Mouse (Mus musculus): ENCODE measurements around the gene Clasp2. TPM values are rescaled to one million over a fixed set of nuclear protein-coding genes. Genes with fewer than 3 reads are reported as not detected.

Clasp2 gene
- polyA plus RNA-seq, 1 experiment, result 24.5 TPM

DNA sequence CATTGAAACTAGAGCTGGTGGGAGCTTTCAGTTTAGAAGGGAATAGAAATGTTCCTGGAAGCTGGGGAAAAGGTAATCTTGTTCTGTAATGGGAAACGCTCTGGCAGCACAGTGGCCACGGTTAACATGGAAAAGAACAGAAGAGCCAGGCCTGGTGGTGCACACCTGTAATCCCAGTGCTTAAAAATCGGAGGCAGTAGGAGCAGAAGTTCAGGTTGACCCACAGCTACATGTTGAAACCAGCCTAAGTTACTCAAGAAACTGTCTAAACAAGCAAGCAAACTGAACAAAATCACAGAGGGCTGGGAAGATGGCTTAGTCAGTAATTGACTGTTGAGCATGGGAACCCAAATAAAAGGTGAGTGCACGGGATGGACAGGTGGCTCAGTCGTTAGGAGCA lies 183.6 kb downstream of the Clasp2 start:
- no peak overlapping the region for H3K27ac ChIP-seq (replicated peaks; ENCODE audit: low read depth, low read length)
- no peak overlapping the region for H3K4me3 ChIP-seq (ENCODE audit: insufficient read depth, low read depth, low read length)
- peaks cover under 1% of the 10 kb centered on the region; the same call in 1 of the 2 replicates for H3K4me1 ChIP-seq (ENCODE audit: control insufficient read depth, insufficient read depth, insufficient read length, low read length)

GRCm38 (mm10) chr9:113928591-113928990 lies 187.3 kb downstream of the Clasp2 start:
- Histone ChIP-seq H3K27ac (replicated peaks; ENCODE audit: low read depth, low read length) (0 out of 2 replicates have a peak overlapping the region, but pooled peaks have one; percentile 50), H3K4me1 (ENCODE audit: control insufficient read depth, insufficient read depth, insufficient read length, low read length) (peaks cover 9% of the 10 kb centered on the region), H3K4me3 (ENCODE audit: insufficient read depth, low read depth, low read length) (no peak overlapping the region)

DNA sequence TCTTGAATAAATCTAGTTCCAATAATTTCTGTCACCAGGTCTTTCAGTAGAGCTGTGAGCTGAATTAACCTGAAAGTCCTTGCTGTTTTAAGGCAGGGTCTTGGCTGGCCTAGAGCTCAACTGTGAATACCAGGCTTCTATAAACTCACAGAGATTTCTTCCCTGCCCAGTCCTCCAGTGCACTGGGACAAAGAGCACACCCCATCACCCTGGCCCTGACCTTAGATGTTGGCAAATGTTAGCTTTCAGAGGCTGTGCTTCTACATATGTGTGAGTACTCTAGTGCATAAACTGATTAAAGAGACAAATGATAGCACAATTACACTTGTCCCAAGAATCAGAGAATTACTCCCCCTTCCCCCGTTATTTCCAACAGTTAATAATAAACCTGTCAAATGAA lies 188.4 kb downstream of the Clasp2 start:
- Histone ChIP-seq H3K4me3 (ENCODE audit: insufficient read depth, low read depth, low read length) (no peak overlapping the region), H3K27ac (replicated peaks; ENCODE audit: low read depth, low read length) (peak overlapping the region; percentile 93), H3K4me1 (ENCODE audit: control insufficient read depth, insufficient read depth, insufficient read length, low read length) (peaks cover 11% of the 10 kb centered on the region)

DNA sequence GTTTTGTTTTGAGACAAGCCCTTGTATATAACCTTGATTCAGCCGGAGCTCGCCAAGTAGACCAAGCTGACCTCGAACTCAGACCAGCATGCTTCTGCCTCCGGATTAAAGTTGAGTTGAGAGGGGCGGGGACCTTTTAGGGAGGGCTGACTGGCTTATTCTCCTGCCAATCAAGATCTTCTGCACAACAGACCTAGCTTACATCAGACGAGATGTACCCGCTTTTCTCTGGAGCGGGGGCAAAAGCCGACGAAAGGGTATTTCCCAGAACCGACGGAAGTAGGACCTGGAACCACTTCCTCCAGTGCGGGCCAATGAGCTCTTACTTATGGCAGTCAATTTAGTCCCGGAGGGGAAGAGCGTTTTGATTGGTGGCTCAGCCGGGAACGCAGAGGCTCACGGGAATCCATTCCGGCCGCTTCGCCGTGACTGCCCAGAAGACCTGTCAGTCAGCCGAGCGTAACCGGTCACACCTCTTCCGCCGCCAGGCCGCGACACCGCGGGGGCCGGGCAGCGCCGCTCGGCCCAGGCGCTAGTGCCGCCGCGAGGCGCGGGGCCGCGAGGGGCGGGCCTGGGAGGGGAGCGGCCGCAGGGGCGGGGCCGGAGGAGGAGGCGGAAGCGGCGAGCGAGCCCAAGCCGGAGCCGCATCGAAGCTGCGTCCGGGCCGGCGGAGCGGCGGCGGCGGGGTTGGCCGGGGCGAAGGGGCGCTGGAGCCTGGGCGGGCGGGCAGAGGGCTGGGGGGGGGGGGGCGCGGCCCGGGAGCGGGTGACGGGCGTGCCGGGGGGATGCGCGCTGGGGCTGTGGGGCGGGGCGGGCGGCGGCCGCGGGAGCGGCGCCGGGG lies 189.5 kb downstream of the Clasp2 start, which contains the start of gene Ubp1:
Gene Ubp1 (plus strand): TSS at position 401 of the 841 bp plus-strand sequence.
- peak within 1 kb of the TSS; percentile 97 for H3K4me3 ChIP-seq (ENCODE audit: insufficient read depth, low read depth, low read length)
- peak within 1 kb of the TSS; percentile 93 for H3K27ac ChIP-seq (replicated peaks; ENCODE audit: low read depth, low read length)
- peaks cover 11% of the 10 kb centered on the region for H3K4me1 ChIP-seq (ENCODE audit: control insufficient read depth, insufficient read depth, insufficient read length, low read length)

GRCm38 (mm10) chr9:113931375-113932099 lies 190.3 kb downstream of the Clasp2 start:
- H3K27ac ChIP-seq (replicated peaks; ENCODE audit: low read depth, low read length), result peak overlapping the region; percentile 73
- peaks cover 11% of the 10 kb centered on the region for H3K4me1 ChIP-seq (ENCODE audit: control insufficient read depth, insufficient read depth, insufficient read length, low read length)
- peak overlapping the region; percentile 97 for H3K4me3 ChIP-seq (ENCODE audit: insufficient read depth, low read depth, low read length)

- Histone ChIP-seq H3K4me3 (ENCODE audit: insufficient read depth, low read depth, low read length) (peak overlapping the region; percentile 97), H3K27ac (replicated peaks; ENCODE audit: low read depth, low read length) (peak overlapping the region; percentile 73), H3K4me1 (ENCODE audit: control insufficient read depth, insufficient read depth, insufficient read length, low read length) (peaks cover 11% of the 10 kb centered on the region)
Observed at GRCm38 (mm10) chr9:113932100-113932470, 190.8 kb downstream of the Clasp2 start.

- peaks cover 11% of the 10 kb centered on the region for H3K4me1 ChIP-seq (ENCODE audit: control insufficient read depth, insufficient read depth, insufficient read length, low read length)
- H3K4me3 ChIP-seq (ENCODE audit: insufficient read depth, low read depth, low read length), result peak overlapping the region; percentile 97
- H3K27ac ChIP-seq (replicated peaks; ENCODE audit: low read depth, low read length), result peak overlapping the region; percentile 73
Observed at GRCm38 (mm10) chr9:113932501-113932900, 191.2 kb downstream of the Clasp2 start.

DNA sequence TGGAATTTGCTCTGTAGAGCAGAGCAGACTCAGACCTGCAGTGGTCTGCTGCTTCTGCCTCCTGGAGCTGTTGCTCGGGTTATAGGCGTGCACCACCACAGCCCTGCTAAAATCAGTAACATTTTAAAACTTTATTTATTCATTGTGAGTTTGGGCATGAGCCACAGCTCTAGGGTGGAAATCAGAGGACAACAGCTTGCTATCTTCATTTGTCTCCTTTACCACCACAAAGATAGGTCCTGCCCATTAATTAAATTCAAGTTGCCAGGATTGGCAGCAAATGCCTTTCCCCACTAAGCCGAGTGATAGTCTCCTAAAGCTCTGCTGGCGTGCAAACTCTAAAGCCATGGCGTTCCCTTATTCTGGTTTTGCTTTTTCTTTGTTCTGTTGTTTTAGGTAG lies 194.4 kb downstream of the Clasp2 start:
- peaks cover 14% of the 10 kb centered on the region for H3K4me1 ChIP-seq (ENCODE audit: control insufficient read depth, insufficient read depth, insufficient read length, low read length)
- no peak overlapping the region for H3K27ac ChIP-seq (replicated peaks; ENCODE audit: low read depth, low read length)
- no peak overlapping the region for H3K4me3 ChIP-seq (ENCODE audit: insufficient read depth, low read depth, low read length)

- Histone ChIP-seq H3K4me1 (ENCODE audit: control insufficient read depth, insufficient read depth, insufficient read length, low read length) (peaks cover 12% of the 10 kb centered on the region), H3K4me3 (ENCODE audit: insufficient read depth, low read depth, low read length) (no peak overlapping the region), H3K27ac (replicated peaks; ENCODE audit: low read depth, low read length) (no peak overlapping the region)
Observed at GRCm38 (mm10) chr9:113939063-113939850, 198.0 kb downstream of the Clasp2 start.

GRCm38 (mm10) chr9:113941103-113941805 lies 200.0 kb downstream of the Clasp2 start:
- Histone ChIP-seq H3K27ac (replicated peaks; ENCODE audit: low read depth, low read length) (no peak overlapping the region), H3K4me1 (ENCODE audit: control insufficient read depth, insufficient read depth, insufficient read length, low read length) (peaks cover 12% of the 10 kb centered on the region), H3K4me3 (ENCODE audit: insufficient read depth, low read depth, low read length) (no peak overlapping the region)

GRCm38 (mm10) chr9:113943372-113943771 lies 202.1 kb downstream of the Clasp2 start:
- Histone ChIP-seq H3K4me3 (ENCODE audit: insufficient read depth, low read depth, low read length) (no peak overlapping the region), H3K27ac (replicated peaks; ENCODE audit: low read depth, low read length) (no peak overlapping the region), H3K4me1 (ENCODE audit: control insufficient read depth, insufficient read depth, insufficient read length, low read length) (peaks cover 9% of the 10 kb centered on the region)

DNA sequence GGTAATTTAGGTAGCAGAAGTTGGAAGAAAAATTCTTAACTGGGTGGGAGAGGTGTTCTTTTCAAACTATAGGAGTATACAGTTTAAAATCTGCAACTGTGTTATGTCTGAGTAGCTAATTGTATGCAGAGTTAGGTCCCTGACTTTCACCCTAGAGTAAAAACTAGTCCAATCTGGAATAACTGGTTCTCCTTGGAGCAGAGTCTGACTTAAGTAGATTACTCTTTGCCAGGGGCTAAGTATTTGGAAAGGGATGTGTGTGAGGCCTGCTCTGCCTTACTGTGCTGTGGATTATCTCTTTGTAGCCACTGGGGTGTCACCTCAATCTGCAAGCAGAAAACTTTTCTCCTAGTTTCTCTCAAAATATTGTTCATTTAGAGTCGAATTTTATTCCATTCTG lies 205.9 kb downstream of the Clasp2 start:
- Histone ChIP-seq H3K4me3 (ENCODE audit: insufficient read depth, low read depth, low read length) (no peak overlapping the region), H3K27ac (replicated peaks; ENCODE audit: low read depth, low read length) (no peak overlapping the region), H3K4me1 (ENCODE audit: control insufficient read depth, insufficient read depth, insufficient read length, low read length) (no peaks in the 10 kb centered on the region)

GRCm38 (mm10) chr9:113957777-113958176 lies 216.5 kb downstream of the Clasp2 start:
- Histone ChIP-seq H3K27ac (replicated peaks; ENCODE audit: low read depth, low read length) (no peak overlapping the region), H3K4me1 (ENCODE audit: control insufficient read depth, insufficient read depth, insufficient read length, low read length) (no peaks in the 10 kb centered on the region), H3K4me3 (ENCODE audit: insufficient read depth, low read depth, low read length) (no peak overlapping the region)

DNA sequence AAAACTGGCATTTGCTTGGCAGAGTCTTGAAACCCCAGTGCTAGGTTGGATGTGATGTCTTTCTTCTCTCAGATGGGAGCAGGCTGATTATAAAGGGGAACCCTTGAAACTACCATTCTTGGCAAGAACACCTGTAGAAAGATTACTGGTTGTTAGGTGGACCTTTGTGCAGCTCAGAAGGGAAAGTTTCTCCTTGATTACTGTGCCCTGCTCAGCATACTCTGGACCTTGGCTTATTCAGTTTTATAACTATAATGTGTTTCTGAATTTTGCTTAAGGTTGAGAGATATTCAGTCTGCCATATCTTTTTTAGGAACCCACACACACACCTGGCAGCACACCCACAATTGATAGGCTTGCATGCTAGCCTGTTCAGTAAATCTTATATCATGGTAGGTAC lies 222.4 kb downstream of the Clasp2 start:
- H3K4me1 ChIP-seq (ENCODE audit: control insufficient read depth, insufficient read depth, insufficient read length, low read length), result no peaks in the 10 kb centered on the region

More for the DNA sequence above, 222.4 kb downstream of the Clasp2 start:
- Histone ChIP-seq H3K4me3 (ENCODE audit: insufficient read depth, low read depth, low read length) (no peak overlapping the region), H3K27ac (replicated peaks; ENCODE audit: low read depth, low read length) (no peak overlapping the region)
